Mouse (Mus musculus) midbrain, embryonic 16.5 days (tissue): ENCODE results near the gene Sell. TPM values are rescaled to one million over a fixed set of nuclear protein-coding genes. Genes with fewer than 3 reads are reported as not detected.

Experiments
- polyA plus RNA-seq: library from polyadenylated mRNA; unstranded; fragments of >200 nt; fragmentation: Nextera tagmentation; extraction: Ambion mirVana; gene quantifications from 2 replicates; pipeline ENCODE4 v1.2.1, GENCODE M21; 2015

Gene Sell
- polyA plus RNA-seq, 1 experiment from 2014 or later = not detected

Other genes starting within 250 kb of the Sell start
- gene Scyl3, start 132.9 kb upstream of the Sell start, polyA plus RNA-seq = 13.0 and 16.7 TPM in 2 replicates
- gene BC055324, start 67.2 kb upstream of the Sell start, polyA plus RNA-seq = 4.0 and 5.0 TPM in 2 replicates
- gene Mettl18, start 67.1 kb upstream of the Sell start, polyA plus RNA-seq = 7.7 and 8.3 TPM in 2 replicates
- not detected in 2 replicates for gene Sele, start 13.7 kb upstream of the Sell start, polyA plus RNA-seq
- gene Selp, start 53.3 kb downstream of the Sell start, polyA plus RNA-seq = not detected in 2 replicates
- gene F5, start 89.9 kb downstream of the Sell start, polyA plus RNA-seq = 0.14 and 0.20 TPM in 2 replicates
- 8.1 and 8.3 TPM in 2 replicates for gene Slc19a2, start 187.1 kb downstream of the Sell start, polyA plus RNA-seq
- 29.1 and 30.5 TPM in 2 replicates for gene Ccdc181, start 213.6 kb downstream of the Sell start, polyA plus RNA-seq
- gene Nme7, start 242.1 kb downstream of the Sell start, polyA plus RNA-seq = 31.2 and 34.2 TPM in 2 replicates
- gene Blzf1, start 245.5 kb downstream of the Sell start, polyA plus RNA-seq = 30.7 and 32.3 TPM in 2 replicates